Mouse (Mus musculus): Measurements from ENCODE around the gene Olfr1253. TPM values are rescaled to one million over a fixed set of nuclear protein-coding genes. Genes with fewer than 3 reads are reported as not detected.

The Olfr1253 gene
- not detected for polyA plus RNA-seq (2014; fragmentation: Illumina TruSeq; extraction: RNeasy Lipid Tissue Mini Kit (QIAGEN cat#74804); ENCODE audit: low read depth, low replicate concordance)

GRCm38 (mm10) chr2:89756990-89757389, at the start of gene Olfr1253:
Gene Olfr1253, minus strand, starts transcription at chr2:89757090.

GRCm38 (mm10) chr2:89793519-89793918, 36.6 kb upstream of the Olfr1253 start, which contains the start of gene Olfr1254:
Gene Olfr1254, minus strand, starts transcription at chr2:89793619.

GRCm38 (mm10) chr2:89724912-89725311, 32.0 kb downstream of the Olfr1253 start, which contains the start of gene Olfr1252:
Gene Olfr1252, minus strand, starts transcription at chr2:89725012.

Other genes starting within 250 kb of the Olfr1253 start
- gene Olfr1243, start 225.6 kb downstream of the Olfr1253 start, polyA plus RNA-seq (2014; fragmentation: Illumina TruSeq; extraction: RNeasy Lipid Tissue Mini Kit (QIAGEN cat#74804); ENCODE audit: low read depth, low replicate concordance), result not detected
- gene Olfr1245, start 178.6 kb downstream of the Olfr1253 start, polyA plus RNA-seq (2014; fragmentation: Illumina TruSeq; extraction: RNeasy Lipid Tissue Mini Kit (QIAGEN cat#74804); ENCODE audit: low read depth, low replicate concordance), result not detected
- gene Olfr1246, start 163.9 kb downstream of the Olfr1253 start, polyA plus RNA-seq (2014; fragmentation: Illumina TruSeq; extraction: RNeasy Lipid Tissue Mini Kit (QIAGEN cat#74804); ENCODE audit: low read depth, low replicate concordance), result not detected
- gene Olfr1247, start 143.0 kb downstream of the Olfr1253 start, polyA plus RNA-seq (2014; fragmentation: Illumina TruSeq; extraction: RNeasy Lipid Tissue Mini Kit (QIAGEN cat#74804); ENCODE audit: low read depth, low replicate concordance), result not detected
- gene Olfr1248, start 138.8 kb downstream of the Olfr1253 start, polyA plus RNA-seq (2014; fragmentation: Illumina TruSeq; extraction: RNeasy Lipid Tissue Mini Kit (QIAGEN cat#74804); ENCODE audit: low read depth, low replicate concordance), result not detected
- gene Olfr1249, start 122.1 kb downstream of the Olfr1253 start, polyA plus RNA-seq (2014; fragmentation: Illumina TruSeq; extraction: RNeasy Lipid Tissue Mini Kit (QIAGEN cat#74804); ENCODE audit: low read depth, low replicate concordance), result not detected
- gene Olfr1250, start 95.6 kb downstream of the Olfr1253 start, polyA plus RNA-seq (2014; fragmentation: Illumina TruSeq; extraction: RNeasy Lipid Tissue Mini Kit (QIAGEN cat#74804); ENCODE audit: low read depth, low replicate concordance), result not detected
- gene Olfr1251, start 85.2 kb downstream of the Olfr1253 start, polyA plus RNA-seq (2014; fragmentation: Illumina TruSeq; extraction: RNeasy Lipid Tissue Mini Kit (QIAGEN cat#74804); ENCODE audit: low read depth, low replicate concordance), result not detected
- gene Olfr1252, start 32.1 kb downstream of the Olfr1253 start, polyA plus RNA-seq (2014; fragmentation: Illumina TruSeq; extraction: RNeasy Lipid Tissue Mini Kit (QIAGEN cat#74804); ENCODE audit: low read depth, low replicate concordance), result not detected
- gene Olfr1254, start 36.5 kb upstream of the Olfr1253 start, polyA plus RNA-seq (2014; fragmentation: Illumina TruSeq; extraction: RNeasy Lipid Tissue Mini Kit (QIAGEN cat#74804); ENCODE audit: low read depth, low replicate concordance), result not detected
- not detected for gene Olfr1255, start 55.0 kb upstream of the Olfr1253 start, polyA plus RNA-seq (2014; fragmentation: Illumina TruSeq; extraction: RNeasy Lipid Tissue Mini Kit (QIAGEN cat#74804); ENCODE audit: low read depth, low replicate concordance)
- gene Olfr1256, start 84.5 kb upstream of the Olfr1253 start, polyA plus RNA-seq (2014; fragmentation: Illumina TruSeq; extraction: RNeasy Lipid Tissue Mini Kit (QIAGEN cat#74804); ENCODE audit: low read depth, low replicate concordance), result not detected
- gene Olfr48, start 91.1 kb upstream of the Olfr1253 start, polyA plus RNA-seq (2014; fragmentation: Illumina TruSeq; extraction: RNeasy Lipid Tissue Mini Kit (QIAGEN cat#74804); ENCODE audit: low read depth, low replicate concordance), result not detected
- gene Olfr1257, start 121.3 kb upstream of the Olfr1253 start, polyA plus RNA-seq (2014; fragmentation: Illumina TruSeq; extraction: RNeasy Lipid Tissue Mini Kit (QIAGEN cat#74804); ENCODE audit: low read depth, low replicate concordance), result not detected
- not detected for gene Olfr1258, start 170.2 kb upstream of the Olfr1253 start, polyA plus RNA-seq (2014; fragmentation: Illumina TruSeq; extraction: RNeasy Lipid Tissue Mini Kit (QIAGEN cat#74804); ENCODE audit: low read depth, low replicate concordance)
- gene Olfr1259, start 191.6 kb upstream of the Olfr1253 start, polyA plus RNA-seq (2014; fragmentation: Illumina TruSeq; extraction: RNeasy Lipid Tissue Mini Kit (QIAGEN cat#74804); ENCODE audit: low read depth, low replicate concordance), result not detected
- gene Olfr1260, start 217.2 kb upstream of the Olfr1253 start, polyA plus RNA-seq (2014; fragmentation: Illumina TruSeq; extraction: RNeasy Lipid Tissue Mini Kit (QIAGEN cat#74804); ENCODE audit: low read depth, low replicate concordance), result not detected
- gene Olfr1261, start 234.1 kb upstream of the Olfr1253 start, polyA plus RNA-seq (2014; fragmentation: Illumina TruSeq; extraction: RNeasy Lipid Tissue Mini Kit (QIAGEN cat#74804); ENCODE audit: low read depth, low replicate concordance), result not detected
- gene Olfr1262, start 243.1 kb upstream of the Olfr1253 start, polyA plus RNA-seq (2014; fragmentation: Illumina TruSeq; extraction: RNeasy Lipid Tissue Mini Kit (QIAGEN cat#74804); ENCODE audit: low read depth, low replicate concordance), result not detected